Mouse (Mus musculus): Measurements from ENCODE around the gene Ift27.

DNA sequence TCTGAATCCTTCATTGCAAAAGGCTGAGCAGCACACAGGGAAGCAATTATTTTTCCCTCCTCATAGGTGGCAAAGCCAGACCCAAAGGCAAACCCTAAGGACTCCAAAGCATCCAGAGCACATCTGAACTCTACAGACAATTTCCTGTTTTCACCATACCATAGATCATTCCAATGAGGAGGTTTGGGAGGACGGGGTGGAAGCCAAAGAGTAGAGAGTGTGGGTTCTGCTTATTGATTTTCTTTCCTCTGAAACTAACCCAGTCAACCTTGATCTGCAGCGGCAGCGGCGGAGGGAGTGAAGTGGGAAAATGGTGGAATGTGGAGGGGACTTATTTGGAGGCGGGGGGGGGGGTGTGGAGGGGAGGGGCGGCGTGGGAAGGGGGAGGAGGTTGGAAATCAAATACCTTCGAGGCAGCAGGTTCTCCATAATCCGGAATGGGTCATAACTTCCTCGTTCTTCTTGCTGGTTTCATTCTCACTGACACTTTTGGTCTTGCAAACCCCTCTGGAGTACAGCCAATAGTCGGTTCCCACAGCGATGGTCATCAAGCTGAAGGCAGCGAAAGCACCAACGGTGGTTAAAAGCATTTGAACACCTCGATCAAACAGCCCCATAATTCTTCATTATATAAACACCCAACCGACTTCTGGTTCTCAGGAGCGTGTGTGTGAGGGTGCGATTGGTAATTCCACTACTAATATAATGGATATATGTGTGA, 55.5 kb downstream of the Ift27 start:
- TF ChIP-seq TAL1 (conservative IDR thresholded peaks at IDR 0.05; ENCODE audit: low read depth, low read length) (no peak), CTCF (IDR thresholded peaks at IDR 0.05; ENCODE audit: low read depth, low read length) (no peak), GATA1 (IDR thresholded peaks at IDR 0.05; ENCODE audit: borderline replicate concordance, low read length) (no peak), POLR2AphosphoS5 (IDR thresholded peaks at IDR 0.05; ENCODE audit: insufficient replicate concordance, low read depth, low read length) (no peak), GATA2 (IDR thresholded peaks at IDR 0.05; ENCODE audit: borderline replicate concordance, low read depth, low read length) (no peak)

Data from G1E (cell line).